In the genomic region with DNA sequence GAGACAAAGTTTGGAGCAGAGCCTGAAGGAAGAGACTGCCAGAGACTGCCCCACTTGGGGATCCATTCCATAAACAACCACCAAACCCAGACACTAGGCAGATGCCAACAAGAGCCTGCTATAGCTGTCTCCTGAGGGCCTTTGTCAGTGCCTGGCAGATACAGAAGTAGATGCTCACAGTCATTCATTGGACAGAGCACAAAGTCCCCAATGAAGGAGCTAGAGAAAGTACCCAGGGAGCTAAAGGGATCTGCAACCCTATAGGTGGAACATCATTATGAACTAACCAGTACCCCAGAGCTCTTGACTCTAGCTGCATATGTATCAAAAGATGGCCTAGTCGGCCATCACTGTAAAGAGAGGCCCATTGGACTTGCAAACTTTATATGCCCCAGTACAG, we compare ENCODE assay signal across 5 mouse cellular contexts. TPM values are rescaled to one million over a fixed set of nuclear protein-coding genes. Genes with fewer than 3 reads are reported as not detected.
"Had no signal": no experiment of that assay in that cellular context is flagged by ENCODE, and none has a peak within 500 bp of the region (broad histone marks: within the 10 kb centered on the region; RNA-seq: fewer than 3 reads in every experiment).

No protein-coding gene starts in this region.

RNA-seq across cellular contexts. Expression of gene Clec2d, which starts 0.6 kb away (rescaled TPM):
- polyA plus RNA-seq: limb, embryonic 13.5 days; liver, embryonic 11.5 days; midbrain, embryonic 10.5 days; midbrain, embryonic 16.5 days; neural tube, embryonic 14.5 days had no signal
